Mouse (Mus musculus) CH12.LX (cell line): ENCODE measurements around the gene Acsl5. TPM values are rescaled to one million over a fixed set of nuclear protein-coding genes. Genes with fewer than 3 reads are reported as not detected.

ENCODE experiments used
- DNase-seq: peaks from one replicate; pipeline ENCODE4 v3.0.0-alpha.2; 2013; ENCODE audit errors: extremely low read depth
- H3K27ac ChIP-seq: 2 replicates; pipeline ENCODE4 v1.5.1; 2012; ENCODE audit warnings: low read depth, mild to moderate bottlenecking, control low read depth, moderate library complexity; ENCODE audit not compliant: insufficient read depth
- H3K27me3 ChIP-seq: replicated peaks from 2 replicates; pipeline ENCODE3; 2012; ENCODE audit warnings: inconsistent platforms
- H3K36me3 ChIP-seq, 2 experiments: replicated peaks in 1 of 2; 2 replicates each; pipeline versions ENCODE3 to v1.6.1; 2012; ENCODE audit warnings: inconsistent platforms in 1 of 2, low read length in 1 of 2, mild to moderate bottlenecking in 1 of 2, mixed read lengths in 1 of 2, moderate library complexity in 1 of 2; ENCODE audit not compliant: control insufficient read depth in 1 of 2, insufficient read depth in 1 of 2
- H3K4me1 ChIP-seq, 2 experiments: 2 replicates each; pipeline ENCODE4 v1.6.1; 2012; ENCODE audit warnings: inconsistent platforms in 1 of 2, moderate library complexity in 1 of 2; ENCODE audit not compliant: insufficient read depth in 2 of 2, control insufficient read depth in 1 of 2
- H3K4me2 ChIP-seq: 2 replicates; pipeline ENCODE4 v1.6.1; 2012; ENCODE audit warnings: low read depth, mild to moderate bottlenecking, control low read depth; ENCODE audit not compliant: poor library complexity, insufficient read depth, severe bottlenecking
- H3K4me3 ChIP-seq, 3 experiments: fragments of 150-350 bp in 1 of 3; sonication (generic) in 1 of 3; replicated peaks in 1 of 3; 2 replicates each; pipeline versions ENCODE3 to v1.5.1; 2011 to 2012; ENCODE audit warnings: low read depth in 2 of 3, low read length in 2 of 3, mild to moderate bottlenecking in 2 of 3, moderate library complexity in 2 of 3, control low read depth in 1 of 3, improper control_type of control experiment in 1 of 3, inconsistent platforms in 1 of 3, mixed read lengths in 1 of 3; ENCODE audit not compliant: poor library complexity in 1 of 3
- H3K79me2 ChIP-seq: replicated peaks from 2 replicates; pipeline ENCODE4 v1.6.1; 2012; ENCODE audit warnings: mild to moderate bottlenecking, moderate library complexity; ENCODE audit not compliant: control insufficient read depth, poor library complexity, insufficient read depth, severe bottlenecking; ENCODE audit errors: extremely low read depth
- H3K9ac ChIP-seq: 2 replicates; pipeline ENCODE4 v1.6.1; 2012; ENCODE audit warnings: low read depth, mild to moderate bottlenecking, control low read depth, moderate library complexity; ENCODE audit not compliant: insufficient read depth
- H3K9me3 ChIP-seq: replicated peaks from 2 replicates; pipeline ENCODE3; 2012; ENCODE audit warnings: low read length, inconsistent platforms, mixed read lengths
- BHLHE40 ChIP-seq: IDR thresholded peaks from 2 replicates; pipeline ENCODE4 v1.6.1; 2011; ENCODE audit warnings: mild to moderate bottlenecking, low read depth, low read length, improper control_type of control experiment
- CHD1 ChIP-seq: IDR thresholded peaks from 2 replicates; pipeline ENCODE4 v1.6.1; 2012; ENCODE audit warnings: low read depth, low read length, improper control_type of control experiment, inconsistent platforms
- CHD2 ChIP-seq: IDR thresholded peaks from 2 replicates; pipeline ENCODE4 v1.6.1; 2011; ENCODE audit warnings: low read length, improper control_type of control experiment
- CTCF ChIP-seq, 2 experiments: IDR thresholded peaks in 1 of 2; conservative IDR thresholded peaks in 1 of 2; 2 replicates each; pipeline ENCODE4 v1.5.1; 2011 to 2012; ENCODE audit warnings: low read depth in 2 of 2, low read length in 2 of 2, improper control_type of control experiment in 1 of 2, inconsistent platforms in 1 of 2, mild to moderate bottlenecking in 1 of 2, moderate library complexity in 1 of 2
- E2F4 ChIP-seq: IDR thresholded peaks from 2 replicates; pipeline ENCODE4 v1.6.1; 2011; ENCODE audit warnings: low read depth, low read length, improper control_type of control experiment; ENCODE audit not compliant: insufficient replicate concordance
- ELF1 ChIP-seq: IDR thresholded peaks from 2 replicates; pipeline ENCODE4 v1.6.1; 2014; ENCODE audit warnings: low read depth, mild to moderate bottlenecking, inconsistent platforms, low read length, improper control_type of control experiment
- EP300 ChIP-seq: IDR thresholded peaks from 2 replicates; pipeline ENCODE4 v1.6.1; 2011; ENCODE audit warnings: low read length, improper control_type of control experiment
- GABPA ChIP-seq: IDR thresholded peaks from 2 replicates; pipeline ENCODE4 v1.6.1; 2012; ENCODE audit warnings: low read depth, low read length, improper control_type of control experiment, inconsistent platforms; ENCODE audit not compliant: insufficient replicate concordance
- HCFC1 ChIP-seq: IDR thresholded peaks from 2 replicates; pipeline ENCODE4 v1.6.1; 2012; ENCODE audit warnings: low read depth, mild to moderate bottlenecking, inconsistent platforms, low read length, improper control_type of control experiment
- IRF4 ChIP-seq: IDR thresholded peaks from 2 replicates; pipeline ENCODE4 v1.6.1; 2014; ENCODE audit warnings: low read depth, mild to moderate bottlenecking, inconsistent platforms, low read length, improper control_type of control experiment
- JUN ChIP-seq: IDR thresholded peaks from 2 replicates; pipeline ENCODE4 v1.6.1; 2011; ENCODE audit warnings: low read depth, mild to moderate bottlenecking, low read length, improper control_type of control experiment, moderate library complexity; ENCODE audit not compliant: insufficient read depth
- KAT2A ChIP-seq: IDR thresholded peaks from 2 replicates; pipeline ENCODE4 v1.6.1; 2012; ENCODE audit warnings: low read length, improper control_type of control experiment, inconsistent platforms; ENCODE audit not compliant: insufficient replicate concordance
- MAFK ChIP-seq: IDR thresholded peaks from 2 replicates; pipeline ENCODE4 v1.6.1; 2011; ENCODE audit warnings: low read length, improper control_type of control experiment; ENCODE audit not compliant: insufficient replicate concordance
- MAX ChIP-seq: IDR thresholded peaks from 2 replicates; pipeline ENCODE4 v1.6.1; 2011; ENCODE audit warnings: low read length, improper control_type of control experiment
- MEF2A ChIP-seq: IDR thresholded peaks from 2 replicates; pipeline ENCODE4 v1.6.1; 2014; ENCODE audit warnings: low read depth, mild to moderate bottlenecking, inconsistent platforms, low read length, improper control_type of control experiment, borderline replicate concordance
- MXI1 ChIP-seq: IDR thresholded peaks from 2 replicates; pipeline ENCODE4 v1.6.1; 2011; ENCODE audit warnings: mild to moderate bottlenecking, low read depth, low read length, improper control_type of control experiment
- MYC ChIP-seq: IDR thresholded peaks from 2 replicates; pipeline ENCODE4 v1.6.1; 2011; ENCODE audit warnings: low read depth, mild to moderate bottlenecking, improper control_type of control experiment, low read length
- NELFE ChIP-seq: IDR thresholded peaks from 2 replicates; pipeline ENCODE4 v1.6.1; 2011; ENCODE audit warnings: low read depth, low read length, improper control_type of control experiment
- POLR2A ChIP-seq: IDR thresholded peaks from 2 replicates; pipeline ENCODE4 v1.6.1; 2011; ENCODE audit warnings: low read depth, mild to moderate bottlenecking, improper control_type of control experiment, low read length
- POLR2AphosphoS2 ChIP-seq: IDR thresholded peaks from 2 replicates; pipeline ENCODE4 v1.6.1; 2011; ENCODE audit warnings: low read depth, low read length, improper control_type of control experiment
- RCOR1 ChIP-seq: conservative IDR thresholded peaks from 2 replicates; pipeline ENCODE4 v1.6.1; 2012; ENCODE audit warnings: low read depth, mild to moderate bottlenecking, inconsistent platforms, low read length, improper control_type of control experiment
- SIN3A ChIP-seq: IDR thresholded peaks from 2 replicates; pipeline ENCODE4 v1.6.1; 2012; ENCODE audit warnings: low read length, improper control_type of control experiment, inconsistent platforms
- SMC3 ChIP-seq: IDR thresholded peaks from 2 replicates; pipeline ENCODE4 v1.6.1; 2011; ENCODE audit warnings: low read depth, low read length, improper control_type of control experiment
- TBP ChIP-seq: conservative IDR thresholded peaks from 2 replicates; pipeline ENCODE4 v1.6.1; 2011; ENCODE audit warnings: low read depth, low read length, improper control_type of control experiment
- TCF12 ChIP-seq: IDR thresholded peaks from 2 replicates; pipeline ENCODE4 v1.6.1; 2014; ENCODE audit warnings: low read depth, mild to moderate bottlenecking, inconsistent platforms, low read length, improper control_type of control experiment
- UBTF ChIP-seq: IDR thresholded peaks from 2 replicates; pipeline ENCODE4 v1.6.1; 2012; ENCODE audit warnings: low read depth, mild to moderate bottlenecking, inconsistent platforms, low read length, improper control_type of control experiment, moderate library complexity
- USF1 ChIP-seq: IDR thresholded peaks from 2 replicates; pipeline ENCODE4 v1.6.1; 2014; ENCODE audit warnings: low read depth, mild to moderate bottlenecking, inconsistent platforms, low read length, improper control_type of control experiment
- USF2 ChIP-seq: conservative IDR thresholded peaks from 2 replicates; pipeline ENCODE4 v1.6.1; 2011; ENCODE audit warnings: low read depth, low read length, improper control_type of control experiment
- ZKSCAN1 ChIP-seq: IDR thresholded peaks from 2 replicates; pipeline ENCODE4 v1.6.1; 2012; ENCODE audit warnings: low read depth, inconsistent platforms, low read length, improper control_type of control experiment, borderline replicate concordance
- ZMIZ1 ChIP-seq: IDR thresholded peaks from 2 replicates; pipeline ENCODE4 v1.6.1; 2012; ENCODE audit warnings: low read depth, mild to moderate bottlenecking, inconsistent platforms, low read length, improper control_type of control experiment
- dilution Hi-C: fragments of 300-500 bp; cut with MboI; formaldehyde crosslinking; loops from 2 replicates; pipeline ENCODE4 v1.14.3; 2020; ENCODE audit warnings: low sequenced_read_pairs; ENCODE audit not compliant: extremely low pct_unique_long_range_greater_than_20kb, extremely low pct_ligation_motif_present
- in situ Hi-C: fragments of 300-500 bp; cut with MboI; formaldehyde crosslinking; loops from 3 replicates; pipeline ENCODE4 v1.14.3; 2019; ENCODE audit warnings: low sequenced_read_pairs, low pct_ligation_motif_present, low pct_unique_long_range_greater_than_20kb, mixed read lengths
- polyA plus RNA-seq: library from polyadenylated mRNA; unstranded; fragments of >175 nt; gene quantifications from 2 replicates; pipeline ENCODE4 v1.2.1, GENCODE M21; 2012; ENCODE audit warnings: low read depth; ENCODE audit not compliant: insufficient read length
- total RNA-seq, 2 experiments: library from RNA; depleted of rRNA; stranded (reverse); fragments of 300-350 nt in 1 of 2; fragments of >200 nt in 1 of 2; gene quantifications; 2 replicates each; pipeline ENCODE4 v1.2.3; 2012 to 2014

Gene Acsl5
- total and polyA plus RNA-seq, 3 experiments = 126 to 265 (median 196) TPM

DNA sequence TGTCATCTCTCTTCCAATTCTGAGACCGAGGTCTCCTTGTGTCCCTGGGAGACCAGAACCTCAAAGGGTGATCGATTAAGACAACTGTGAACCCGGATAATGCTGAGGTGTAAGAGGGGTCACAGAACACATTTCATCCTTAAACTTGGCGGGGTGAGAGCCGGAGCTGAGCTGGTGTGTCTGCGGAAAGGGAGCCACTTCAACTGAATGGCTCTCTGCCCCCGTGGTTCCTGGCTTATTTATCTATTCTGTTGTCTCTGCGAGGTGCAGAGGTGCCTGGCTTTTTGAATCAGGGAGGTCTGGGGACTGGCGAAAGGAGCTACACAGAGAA is 1.5 kb downstream of the Acsl5 start:
- Histone ChIP-seq H3K9ac (peak overlapping the region; percentile 79), H3K4me3 (peak overlapping the region; percentile 70 to 96 (median 93)), H3K9me3 (peaks cover 4% of the 10 kb centered on the region), H3K27ac (peak overlapping the region; percentile 57), H3K4me2 (peak overlapping the region; percentile 69), H3K79me2 (peaks cover 39% of the 10 kb centered on the region), H3K36me3 (peaks cover 0 to 19% of the 10 kb centered on the region in 2 experiments), H3K27me3 (no peaks in the 10 kb centered on the region), H3K4me1 (peaks cover 17 to 32% of the 10 kb centered on the region in 2 experiments)
- DNase-seq = no peak
- TF ChIP-seq CTCF (conservative IDR thresholded peaks at IDR 0.05 in 1 of 2, IDR thresholded peaks at IDR 0.05 in 1 of 2; ENCODE audit: low read depth in 2 of 2, low read length in 2 of 2) (0 out of 4 replicates have a peak, but pooled peaks of 1 of the 2 experiments have one; percentile 5), USF1 (no peak)
- in situ Hi-C loops (no loop called here), dilution Hi-C loops (no loop called here)

DNA sequence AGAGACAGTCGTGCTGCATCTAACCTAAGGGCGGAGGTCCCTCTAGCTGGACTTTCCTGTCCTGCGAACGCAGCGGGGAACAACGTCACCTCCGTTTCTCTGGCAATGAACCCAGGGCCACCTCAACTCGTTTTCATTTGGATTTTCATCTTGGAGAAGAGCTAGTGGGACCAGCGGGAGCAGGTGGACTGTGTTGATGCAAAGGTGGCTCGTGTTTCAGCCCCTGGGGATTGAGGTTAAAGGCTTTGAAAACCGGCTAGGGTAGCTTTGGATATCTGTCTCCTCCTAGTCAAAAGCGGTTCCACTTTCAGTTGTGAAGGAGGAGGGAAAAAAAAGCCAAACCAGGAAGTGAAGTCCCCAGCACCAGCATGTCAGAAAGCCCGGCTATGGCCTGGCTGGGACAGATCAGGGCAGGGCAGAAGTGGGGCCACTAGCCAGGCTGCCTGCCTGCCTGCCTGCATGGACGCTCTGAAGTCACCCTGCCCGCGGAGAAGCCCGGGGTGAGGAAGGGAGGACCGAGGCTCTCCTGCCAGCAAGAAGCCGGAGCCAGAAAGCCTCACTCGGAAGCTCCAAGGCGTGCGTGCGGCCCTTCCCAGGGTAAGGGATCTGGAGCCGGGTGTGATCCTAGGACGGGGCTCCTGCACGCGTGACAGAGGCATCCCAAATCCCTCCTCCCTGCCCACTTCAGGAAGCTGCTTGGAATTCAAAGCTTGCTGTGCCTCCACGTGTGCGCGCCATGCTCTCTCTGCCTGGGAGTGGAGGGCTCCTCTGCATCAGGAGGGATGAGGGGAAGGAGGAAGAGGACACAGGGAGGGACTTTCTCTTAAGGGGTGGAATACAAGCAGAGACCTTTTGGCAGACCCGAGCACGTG is 2.1 kb downstream of the Acsl5 start:
- peaks cover 45% of the 10 kb centered on the region for H3K79me2 ChIP-seq
- H3K9ac ChIP-seq = peak overlapping the region; percentile 79
- in situ Hi-C loops (no loop called here), dilution Hi-C loops (no loop called here)
- peaks cover 4% of the 10 kb centered on the region for H3K9me3 ChIP-seq
- H3K27ac ChIP-seq = peak overlapping the region; percentile 71
- peak overlapping the region; percentile 70 to 96 (median 93) for H3K4me3 ChIP-seq
- peak overlapping the region; percentile 93 for H3K4me2 ChIP-seq
- H3K4me1 ChIP-seq = peaks cover 20 to 38% of the 10 kb centered on the region in 2 experiments
- H3K36me3 ChIP-seq = peaks cover 0 to 25% of the 10 kb centered on the region in 2 experiments
- no peaks in the 10 kb centered on the region for H3K27me3 ChIP-seq
- peak; percentile 81 for DNase-seq
- TF ChIP-seq IRF4 (peak; percentile 74; the same call in 1 of the 2 replicates), KAT2A (no peak), UBTF (0 out of 2 replicates have a peak, but pooled peaks have one; percentile 29), JUN (no peak), TBP (peak; percentile 84), RCOR1 (no peak), ELF1 (peak; percentile 95), EP300 (peak; percentile 28), BHLHE40 (peak; percentile 52; the same call in 1 of the 2 replicates), E2F4 (no peak), TCF12 (peak; percentile 63; the same call in 1 of the 2 replicates), CHD2 (no peak), CHD1 (no peak), MYC (peak; percentile 84), ZMIZ1 (peak; percentile 34), POLR2AphosphoS2 (no peak; the same call in 1 of the 2 replicates), USF2 (no peak), HCFC1 (peak; percentile 53), GABPA (no peak), NELFE (peak; percentile 83), MAX (peak; percentile 58), CTCF (conservative IDR thresholded peaks at IDR 0.05 in 1 of 2, IDR thresholded peaks at IDR 0.05 in 1 of 2; ENCODE audit: low read depth in 2 of 2, low read length in 2 of 2) (no peak), MXI1 (peak; percentile 84), ZKSCAN1 (no peak), MAFK (no peak), POLR2A (peak; percentile 78), MEF2A (no peak), SMC3 (no peak; the same call in 1 of the 2 replicates), SIN3A (peak; percentile 92), USF1 (no peak)
